Comparison of ENCODE assay signal across 9 mouse cellular contexts in the genomic region with DNA sequence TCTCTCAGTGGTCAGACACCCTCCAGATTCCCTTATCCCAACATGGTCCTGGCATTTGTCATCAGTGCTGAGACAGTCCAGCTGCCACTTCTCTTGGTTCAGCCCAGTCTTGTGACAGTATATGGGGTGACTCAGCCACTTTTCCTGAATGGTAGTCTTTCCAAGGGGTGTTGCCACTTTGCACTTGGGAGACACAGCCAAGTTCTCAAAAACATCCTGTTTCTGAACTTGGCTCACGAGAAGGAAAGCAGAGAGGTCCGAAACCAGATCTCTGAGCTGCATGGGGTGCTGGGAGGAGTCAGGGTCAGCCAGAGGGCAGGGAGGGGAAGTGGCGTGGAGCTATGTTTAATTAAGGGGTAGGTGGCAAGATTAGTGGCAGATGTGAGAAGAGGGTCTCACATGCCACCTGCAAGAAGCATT. TPM values are rescaled to one million over a fixed set of nuclear protein-coding genes. Genes with fewer than 3 reads are reported as not detected.
A peak's percentile ranks its signal among the peaks of the same experiment; 100 is the strongest.
DNase-seq lines count a peak whose midpoint lies in the region; ATAC-seq lines count a peak whose summit lies in the region.
"Had no signal": no experiment of that assay in that cellular context is flagged by ENCODE, and none has a peak within 500 bp of the region (broad histone marks: within the 10 kb centered on the region; RNA-seq: fewer than 3 reads in every experiment).

No protein-coding gene starts in this region.

- ATAC-seq in kidney, embryonic 16.5 days (ENCODE audit: low FRiP score, low TSS enrichment): peak; percentile 24; the same call in 1 of the 2 replicates

- no peaks in the 10 kb centered on the region for H3K27me3 ChIP-seq in kidney, embryonic 16.5 days (ENCODE audit: insufficient read depth, low read length)

- peak; percentile 44 for DNase-seq in urinary bladder, postnatal 14 days (ENCODE audit: low spot score)
- DNase-seq in urinary bladder, postnatal 10 days (ENCODE audit: low spot score): no peak
- DNase-seq in heart, adult 18-20 months: peak; percentile 87 to 94
- peak; percentile 75 for DNase-seq in skeletal muscle tissue, adult 2 months (ENCODE audit: low read depth, low spot score)
- DNase-seq in cerebellum, postnatal 36 days: no peak
- DNase-seq in thymus, postnatal 36 days: no peak
- no peak for DNase-seq in left cerebral cortex, postnatal 36 days (ENCODE audit: low spot score in 2 of 2)
- DNase-seq: liver, embryonic 13.5 days had no signal

- WGBS in kidney, embryonic 16.5 days: 5% methylated on average over 3 of the region's 3 CpGs

- H3K36me3 ChIP-seq in kidney, embryonic 16.5 days (ENCODE audit: insufficient read depth, low read length): no peaks in the 10 kb centered on the region
- H3K36me3 ChIP-seq: liver, embryonic 13.5 days had no signal

- H3K27ac ChIP-seq in kidney, embryonic 16.5 days (ENCODE audit: low read length): peak overlapping the region; percentile 12; the same call in 1 of the 2 replicates
- H3K27ac ChIP-seq: liver, embryonic 13.5 days had no signal

- no peaks in the 10 kb centered on the region for H3K4me1 ChIP-seq in kidney, embryonic 16.5 days (ENCODE audit: insufficient read depth, low read length)

- intact Hi-C loops in left cerebral cortex, postnatal 36 days (cut with DNase I): no loop called here

- no peak overlapping the region for H3K4me3 ChIP-seq in kidney, embryonic 16.5 days (ENCODE audit: low read length)
- H3K4me3 ChIP-seq: liver, embryonic 13.5 days had no signal

- H3K4me2 ChIP-seq in kidney, embryonic 16.5 days (replicated peaks; ENCODE audit: low read depth, low read length): no peak overlapping the region
- H3K4me2 ChIP-seq: liver, embryonic 13.5 days had no signal

- H3K9me3 ChIP-seq in kidney, embryonic 16.5 days (ENCODE audit: low read length): no peaks in the 10 kb centered on the region
- H3K9me3 ChIP-seq: liver, embryonic 13.5 days had no signal

- no peak overlapping the region for H3K9ac ChIP-seq in kidney, embryonic 16.5 days (replicated peaks; ENCODE audit: low read length)
- H3K9ac ChIP-seq: liver, embryonic 13.5 days had no signal

RNA-seq across cellular contexts. Expression of a gene that starts 34.0 kb away (rescaled TPM):
- 10 to 100 TPM; 19.2 to 27.3 TPM for total RNA-seq in heart, adult 18-20 months (2021)
- 40.2 and 47.4 TPM in 2 replicates for polyA plus RNA-seq in kidney, embryonic 16.5 days (2015; fragmentation: Nextera tagmentation; extraction: Ambion mirVana)
- 10 to 100 TPM; 66.4 to 98.6 TPM for total RNA-seq in left cerebral cortex, postnatal 36 days (2021)

Comparison
In these comparisons a context has a peak if more than half of its experiments do, and no peak if none do; other contexts are left out.
1. DNase-seq: peak in urinary bladder, postnatal 14 days (single experiment), heart, adult 18-20 months (2 of 2) and skeletal muscle tissue, adult 2 months (single experiment); none in urinary bladder, postnatal 10 days (single experiment), cerebellum, postnatal 36 days (0 of 2), thymus, postnatal 36 days (0 of 2) and left cerebral cortex, postnatal 36 days (0 of 2).